Mouse (Mus musculus) intestine, embryonic 14.5 days (tissue): ENCODE data around the gene Npc1l1. TPM values are rescaled to one million over a fixed set of nuclear protein-coding genes. Genes with fewer than 3 reads are reported as not detected.

Source experiments
- ATAC-seq: fragments of 200-750 bp; cut with Nextera tagmentation; replicated peaks from 2 replicates; pipeline ENCODE4 v1.8.0; 2017; ENCODE audit warnings: low read depth, moderate number of reproducible peaks, moderate TSS enrichment, moderate library complexity; ENCODE audit not compliant: low FRiP score, low TSS enrichment
- DNase-seq: peaks from one replicate; pipeline ENCODE4 v3.0.0-alpha.2; 2018; ENCODE audit warnings: low spot score
- H3K27ac ChIP-seq: fragments of 300-500 bp; sonication (generic); 2 replicates; pipeline ENCODE4 v1.5.1; 2014; ENCODE audit warnings: low read depth, mild to moderate bottlenecking, control low read depth
- H3K27me3 ChIP-seq: fragments of 300-500 bp; sonication (generic); replicated peaks from 2 replicates; pipeline ENCODE4 v1.6.1; 2014; ENCODE audit warnings: low read length, control low read depth; ENCODE audit not compliant: control insufficient read depth, insufficient read depth
- H3K36me3 ChIP-seq: fragments of 300-500 bp; sonication (generic); 2 replicates; pipeline ENCODE4 v1.6.1; 2014; ENCODE audit warnings: low read length, control low read depth; ENCODE audit not compliant: control insufficient read depth, insufficient read depth
- H3K4me1 ChIP-seq: fragments of 300-500 bp; sonication (generic); replicated peaks from 2 replicates; pipeline ENCODE4 v1.6.1; 2014; ENCODE audit warnings: low read length, control low read depth, mixed read lengths; ENCODE audit not compliant: control insufficient read depth, insufficient read depth
- H3K4me2 ChIP-seq: fragments of 300-500 bp; sonication (generic); 2 replicates; pipeline ENCODE4 v1.6.1; 2014; ENCODE audit warnings: low read length
- H3K4me3 ChIP-seq: fragments of 300-500 bp; sonication (generic); 2 replicates; pipeline ENCODE4 v1.5.1; 2014; ENCODE audit warnings: low read depth, low read length, control low read depth, mixed read lengths
- H3K9ac ChIP-seq: fragments of 300-500 bp; sonication (generic); 2 replicates; pipeline ENCODE4 v1.6.1; 2014; ENCODE audit warnings: mild to moderate bottlenecking, low read length
- H3K9me3 ChIP-seq: fragments of 300-500 bp; sonication (generic); 2 replicates; pipeline ENCODE4 v1.6.1; 2016; ENCODE audit warnings: low read length, control low read depth; ENCODE audit not compliant: control insufficient read depth
- WGBS: fragments of 180-500 bp; shearing (Covaris S2); extraction: QIAGEN DNeasy Blood & Tissue Kit; methylation state at CpG from one replicate; pipeline ENCODE4 v1.1.7; 2014; 5-methylcytosine and 5-hydroxymethylcytosine counted together
- polyA plus RNA-seq: library from polyadenylated mRNA; unstranded; fragments of >200 nt; fragmentation: Nextera tagmentation; extraction: Ambion mirVana; gene quantifications from 2 replicates; pipeline ENCODE4 v1.2.1, GENCODE M21; 2014

Gene Npc1l1
- 1.1 and 1.3 TPM in 2 replicates for polyA plus RNA-seq

GRCm38 (mm10) chr11:6230012-6230411, at the start of gene Npc1l1:
TSS of gene Npc1l1 (minus strand) at chr11:6230143.
- Histone ChIP-seq H3K9ac (no peak within 1 kb of the TSS), H3K4me3 (no peak within 1 kb of the TSS), H3K4me2 (no peak within 1 kb of the TSS), H3K27ac (no peak within 1 kb of the TSS), H3K36me3 (no peaks in the 10 kb centered on the region), H3K9me3 (0 out of 2 replicates have a peak, but pooled peaks cover 3% of the 10 kb centered on the region), H3K27me3 (no peaks in the 10 kb centered on the region), H3K4me1 (no peaks in the 10 kb centered on the region)
- 70% methylated on average over 7 of the region's 7 CpGs for WGBS
- no peak for ATAC-seq
- no peak for DNase-seq

- Histone ChIP-seq H3K27ac (no peak overlapping the region), H3K9me3 (no peaks in the 10 kb centered on the region), H3K27me3 (no peaks in the 10 kb centered on the region), H3K36me3 (peaks cover 10% of the 10 kb centered on the region), H3K4me2 (no peak overlapping the region), H3K4me1 (peaks cover 10% of the 10 kb centered on the region), H3K9ac (no peak overlapping the region), H3K4me3 (no peak overlapping the region)
- ATAC-seq, result no peak
- no peak for DNase-seq
- 76% methylated on average over 3 of the region's 3 CpGs for WGBS
These were observed 46.5 kb upstream of the Npc1l1 start for GRCm38 (mm10) chr11:6276466-6276865.

DNA sequence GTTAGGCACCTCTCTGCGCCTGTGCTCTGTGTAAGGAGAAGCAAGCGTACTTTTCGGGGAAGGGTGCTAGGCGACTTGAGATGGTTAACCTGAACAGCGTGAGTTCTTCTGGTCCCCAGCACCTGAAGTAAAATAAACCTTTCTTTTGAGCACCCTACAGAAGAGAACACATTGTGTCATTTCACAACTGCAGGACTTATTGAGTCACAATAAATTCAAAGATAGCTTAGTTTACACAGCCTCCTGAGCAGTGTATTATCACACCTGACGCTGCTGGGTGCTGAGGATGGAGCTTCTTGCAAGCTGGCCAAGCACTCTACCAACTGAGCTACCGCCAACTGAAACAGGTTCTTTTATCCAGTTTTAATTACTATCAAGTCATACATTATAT, 45.1 kb upstream of the Npc1l1 start:
- 30% methylated on average over 7 of the region's 7 CpGs for WGBS
- H3K36me3 ChIP-seq, result peaks cover 22% of the 10 kb centered on the region
- H3K4me3 ChIP-seq, result peak overlapping the region; percentile 86
- ATAC-seq (no peak; the same call in 1 of the 2 replicates), DNase-seq (no peak)
- H3K9me3 ChIP-seq, result no peaks in the 10 kb centered on the region
- no peaks in the 10 kb centered on the region for H3K27me3 ChIP-seq
- peak overlapping the region; percentile 71 for H3K4me2 ChIP-seq
- peaks cover 10% of the 10 kb centered on the region for H3K4me1 ChIP-seq
- H3K27ac ChIP-seq, result peak overlapping the region; percentile 62; the same call in 1 of the 2 replicates
- peak overlapping the region; percentile 43; the same call in 1 of the 2 replicates for H3K9ac ChIP-seq

- H3K27ac ChIP-seq, result peak within 1 kb of the TSS; percentile 62; the same call in 1 of the 2 replicates
- peak within 1 kb of the TSS; percentile 73 for H3K9ac ChIP-seq
- peak; percentile 95 for ATAC-seq
These were observed 44.6 kb upstream of the Npc1l1 start, which contains the start of gene Tmed4 for GRCm38 (mm10) chr11:6274387-6275093. TSS of gene Tmed4 (minus strand) at chr11:6274870.

GRCm38 (mm10) chr11:6273607-6274006, 43.7 kb upstream of the Npc1l1 start:
- no peak for ATAC-seq
- DNase-seq, result no peak

More at GRCm38 (mm10) chr11:6274387-6275093, 44.6 kb upstream of the Npc1l1 start, which contains the start of gene Tmed4:
- peaks cover 22% of the 10 kb centered on the region for H3K36me3 ChIP-seq
- H3K27me3 ChIP-seq, result no peaks in the 10 kb centered on the region
- H3K9me3 ChIP-seq, result no peaks in the 10 kb centered on the region
- peak; percentile 93 for DNase-seq
- H3K4me3 ChIP-seq, result peak within 1 kb of the TSS; percentile 86
- under 1% methylated on average over 39 of the region's 39 CpGs for WGBS
- peak within 1 kb of the TSS; percentile 71 for H3K4me2 ChIP-seq
- peaks cover 10% of the 10 kb centered on the region for H3K4me1 ChIP-seq

DNA sequence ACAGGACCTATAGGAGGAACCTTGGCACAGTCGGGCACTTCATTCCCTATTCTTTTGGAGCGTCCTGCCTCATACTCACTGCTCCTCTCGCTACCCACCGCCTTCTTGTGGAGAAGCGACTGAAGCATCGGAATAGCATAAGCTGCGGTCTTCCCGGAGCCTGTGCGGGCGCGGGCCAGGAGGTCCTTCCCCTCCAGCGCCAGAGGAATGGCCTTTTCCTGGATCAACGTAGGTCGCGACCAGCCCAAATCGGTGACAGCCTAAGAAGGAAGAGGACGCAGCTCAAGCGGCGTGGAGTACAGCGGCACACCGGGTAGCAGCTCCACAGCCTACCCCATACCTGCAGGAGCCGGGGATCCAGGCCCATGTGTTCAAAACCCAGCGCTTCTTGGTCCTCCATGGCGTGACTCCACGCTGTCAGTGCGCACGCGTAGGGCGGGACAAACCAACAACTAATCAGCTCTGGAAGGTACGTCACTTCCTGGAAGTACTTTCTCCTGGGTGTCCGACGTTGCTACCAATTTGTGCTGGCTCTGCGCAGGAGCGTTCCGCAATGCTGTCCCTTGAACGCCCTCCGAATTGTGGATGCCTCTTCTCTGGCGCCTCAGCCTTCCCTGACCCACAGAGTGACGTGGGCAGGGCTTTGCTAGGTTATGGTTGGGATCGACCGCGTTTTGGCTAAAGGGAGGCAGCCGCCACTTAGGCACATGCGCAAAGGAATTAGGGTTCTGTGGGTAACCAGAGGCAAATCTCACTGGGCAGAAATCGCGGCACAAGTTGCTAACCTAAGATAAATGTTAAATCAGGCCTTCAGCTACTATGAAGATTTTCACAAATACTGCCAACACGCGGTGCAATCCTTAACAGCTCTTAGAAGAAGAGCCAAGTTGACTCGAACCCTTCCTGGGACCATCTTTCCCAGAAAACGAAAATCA, 37.6 kb upstream of the Npc1l1 start, which contains the start of gene Ddx56:
Gene Ddx56 (minus strand): TSS at position 453 of the 935 bp plus-strand sequence.
- Histone ChIP-seq H3K9ac (peak within 1 kb of the TSS; percentile 68), H3K27ac (peak within 1 kb of the TSS; percentile 89), H3K36me3 (peaks cover 58% of the 10 kb centered on the region), H3K4me3 (peak within 1 kb of the TSS; percentile 77), H3K4me1 (peaks cover 7% of the 10 kb centered on the region), H3K9me3 (no peaks in the 10 kb centered on the region), H3K27me3 (no peaks in the 10 kb centered on the region), H3K4me2 (peak within 1 kb of the TSS; percentile 97)
- peak; percentile 91 for DNase-seq
- 2% methylated on average over 50 of the region's 50 CpGs for WGBS
- ATAC-seq, result peak; percentile 96

More at GRCm38 (mm10) chr11:6273607-6274006, 43.7 kb upstream of the Npc1l1 start:
- Histone ChIP-seq H3K9ac (peak overlapping the region; percentile 73), H3K4me3 (peak overlapping the region; percentile 86), H3K36me3 (peaks cover 22% of the 10 kb centered on the region), H3K9me3 (no peaks in the 10 kb centered on the region), H3K27me3 (no peaks in the 10 kb centered on the region), H3K4me2 (peak overlapping the region; percentile 71), H3K27ac (no peak overlapping the region), H3K4me1 (peaks cover 10% of the 10 kb centered on the region)
- 61% methylated on average over 11 of the region's 11 CpGs for WGBS

DNA sequence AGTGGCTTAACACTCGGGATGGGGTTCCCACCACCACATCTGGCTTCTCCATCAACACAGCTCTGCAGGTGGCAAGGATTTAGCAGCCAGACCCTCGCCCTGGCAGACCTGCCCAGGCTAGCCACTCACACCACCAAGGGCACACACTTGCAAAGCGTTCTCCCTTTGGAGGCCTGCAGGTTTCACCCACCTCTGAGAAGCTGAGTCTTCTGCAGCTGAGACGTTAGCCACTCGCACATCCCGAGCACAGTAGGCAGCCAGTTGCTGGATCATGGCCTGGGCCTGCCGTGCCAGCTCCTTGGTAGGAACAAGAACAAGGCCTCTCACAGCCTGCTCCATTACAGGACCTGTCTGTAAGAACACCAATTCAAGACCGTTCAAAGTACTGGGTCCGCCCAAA, 36.7 kb upstream of the Npc1l1 start:
- H3K36me3 ChIP-seq, result peaks cover 60% of the 10 kb centered on the region
- DNase-seq (no peak), ATAC-seq (no peak)
- peak overlapping the region; percentile 68 for H3K9ac ChIP-seq
- peak overlapping the region; percentile 97 for H3K4me2 ChIP-seq
- WGBS, result 72% methylated on average over 9 of the region's 9 CpGs
- H3K27me3 ChIP-seq, result no peaks in the 10 kb centered on the region
- no peaks in the 10 kb centered on the region for H3K9me3 ChIP-seq
- H3K27ac ChIP-seq, result no peak overlapping the region
- H3K4me1 ChIP-seq, result peaks cover 7% of the 10 kb centered on the region
- peak overlapping the region; percentile 77 for H3K4me3 ChIP-seq

- H3K27me3 ChIP-seq, result no peaks in the 10 kb centered on the region
- H3K36me3 ChIP-seq, result peaks cover 86% of the 10 kb centered on the region
- H3K9ac ChIP-seq, result no peak overlapping the region
- peaks cover 3% of the 10 kb centered on the region for H3K4me1 ChIP-seq
- H3K9me3 ChIP-seq, result no peaks in the 10 kb centered on the region
- 0 out of 2 replicates have a peak, but pooled peaks have one; percentile 44 for ATAC-seq
- peak; percentile 86 for DNase-seq
- H3K4me3 ChIP-seq, result no peak overlapping the region
- no peak overlapping the region for H3K27ac ChIP-seq
- H3K4me2 ChIP-seq, result no peak overlapping the region
- 81% methylated on average over 10 of the region's 10 CpGs for WGBS
These were observed 31.6 kb upstream of the Npc1l1 start for GRCm38 (mm10) chr11:6261434-6262082.
